Mouse (Mus musculus): Measurements from ENCODE around the gene Loxl3.

DNA sequence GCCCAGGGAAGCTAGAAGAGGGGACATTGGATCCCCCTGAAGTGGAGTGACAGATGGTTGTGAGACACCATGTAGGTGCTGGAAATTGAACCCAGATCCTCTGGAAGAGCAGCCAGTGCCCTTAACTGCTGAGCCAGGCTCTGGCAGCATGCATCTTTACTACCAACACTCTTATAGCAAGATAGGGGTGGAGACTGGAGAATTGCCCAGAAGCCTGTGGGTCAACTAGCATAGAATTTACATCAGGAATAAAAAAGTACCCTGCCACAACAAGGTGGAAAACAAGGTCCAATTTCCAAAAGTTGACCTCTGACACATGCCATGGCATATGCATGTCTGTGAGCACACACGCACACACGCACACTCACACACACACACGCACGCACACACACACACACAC lies 8.8 kb upstream of the Loxl3 start:
- TF ChIP-seq CTCF (IDR thresholded peaks at IDR 0.05; ENCODE audit: low read depth, low read length) = no peak
- no peak for TF ChIP-seq POLR2A (IDR thresholded peaks at IDR 0.05; ENCODE audit: borderline replicate concordance, low read depth, low read length)
